ENCODE assay signal across 7 mouse cellular contexts in genomic region chr14:20082536-20083325, GRCm38 (mm10). TPM values are rescaled to one million over a fixed set of nuclear protein-coding genes. Genes with fewer than 3 reads are reported as not detected.
DNase-seq lines count a peak whose midpoint lies in the region; ATAC-seq lines count a peak whose summit lies in the region.

No protein-coding gene starts in this region.

- H3K4me1 ChIP-seq in intestine, embryonic 15.5 days (replicated peaks), result peaks cover 14% of the 10 kb centered on the region; the same call in 1 of the 2 replicates
- H3K4me1 ChIP-seq in midbrain, embryonic 10.5 days, result peaks cover 28% of the 10 kb centered on the region

- H3K36me3 ChIP-seq in intestine, embryonic 15.5 days, result no peaks in the 10 kb centered on the region
- no peaks in the 10 kb centered on the region for H3K36me3 ChIP-seq in midbrain, embryonic 10.5 days

- peak overlapping the region; percentile 87 for H3K4me2 ChIP-seq in intestine, embryonic 15.5 days (replicated peaks)

- peak; percentile 99 for ATAC-seq in intestine, embryonic 15.5 days

- peak overlapping the region; percentile 68 for H3K9ac ChIP-seq in intestine, embryonic 15.5 days

- H3K4me3 ChIP-seq in intestine, embryonic 15.5 days (replicated peaks), result peak overlapping the region; percentile 53
- H3K4me3 ChIP-seq in midbrain, embryonic 10.5 days, result peak overlapping the region; percentile 72

- no peaks in the 10 kb centered on the region for H3K27me3 ChIP-seq in intestine, embryonic 15.5 days (replicated peaks)
- 0 out of 2 replicates have a peak, but pooled peaks cover 4% of the 10 kb centered on the region for H3K27me3 ChIP-seq in midbrain, embryonic 10.5 days (ENCODE audit: low read depth, poor library complexity, severe bottlenecking)

- H3K9me3 ChIP-seq in intestine, embryonic 15.5 days, result no peaks in the 10 kb centered on the region
- no peaks in the 10 kb centered on the region for H3K9me3 ChIP-seq in midbrain, embryonic 10.5 days (replicated peaks)

- H3K27ac ChIP-seq in intestine, embryonic 15.5 days, result peak overlapping the region; percentile 98
- H3K27ac ChIP-seq in midbrain, embryonic 10.5 days (replicated peaks), result peak overlapping the region; percentile 95

- DNase-seq in adrenal gland, adult 2 months, result peak; percentile 96
- DNase-seq in embryo, embryonic 11.5 days (ENCODE audit: low read depth, low spot score), result peak; percentile 92
- peak; percentile 82 to 86 for DNase-seq in gastrocnemius, postnatal 36 days
- DNase-seq in left cerebral cortex, postnatal 25 days (ENCODE audit: low spot score in 2 of 2), result peak; percentile 95 to 96
- peak; percentile 93 for DNase-seq in midbrain, embryonic 10.5 days (ENCODE audit: low spot score)
- peak; percentile 83 for DNase-seq in right cerebral cortex, postnatal 4 days

- intact Hi-C loops in gastrocnemius, postnatal 36 days (cut with DNase I), result no loop called here
- intact Hi-C loops in left cerebral cortex, postnatal 25 days (cut with DNase I), result no loop called here

- 2% methylated on average over 56 of the region's 56 CpGs for WGBS in intestine, embryonic 15.5 days
- WGBS in midbrain, embryonic 10.5 days, result 3% methylated on average over 56 of the region's 56 CpGs

RNA-seq across cellular contexts. Expression of gene Saysd1, which starts 55.6 kb away (rescaled TPM):
- 1 to 10 TPM; 6.2 to 7.0 TPM for total RNA-seq in adrenal gland, adult 2 months (2021)
- polyA plus RNA-seq in adrenal gland, adult 2 months (2012; rRNA removed), result 8.5 and 9.8 TPM in 2 replicates
- total RNA-seq in gastrocnemius, postnatal 36 days (2021), result 1 to 10 TPM; 2.5 to 2.7 TPM
- 15.8 and 16.8 TPM in 2 replicates for polyA plus RNA-seq in intestine, embryonic 15.5 days (2015; fragmentation: Nextera tagmentation; extraction: Ambion mirVana)
- 1 to 10 TPM; 4.3 to 4.7 TPM for total RNA-seq in left cerebral cortex, postnatal 25 days (2021)
- 10.2 and 11.3 TPM in 2 replicates for polyA plus RNA-seq in midbrain, embryonic 10.5 days (2016; fragmentation: Nextera tagmentation; extraction: Ambion mirVana)

Comparison
In these comparisons a context has a peak if more than half of its experiments do, and no peak if none do; other contexts are left out.
1. Peak in every context shown above with its lines: DNase-seq, ATAC-seq, H3K4me3 ChIP-seq and H3K27ac ChIP-seq.